Mouse (Mus musculus) brain, embryonic 14.5 days (tissue): ENCODE results near the gene Zfp988.
"Not testable (repeated sequence)": the region's sequence is repeated elsewhere in the genome, so short reads cannot be mapped to it uniquely, and the experiment has no call there.

Source experiments
- CTCF ChIP-seq: fragments of 200-500 bp; IDR thresholded peaks from 2 replicates; pipeline ENCODE4 v1.5.1; 2012; ENCODE audit warnings: inconsistent platforms, mild to moderate bottlenecking, moderate library complexity, borderline replicate concordance; ENCODE audit not compliant: insufficient read depth, insufficient read length; ENCODE audit errors: extremely low read depth
- POLR2A ChIP-seq: fragments of 200-500 bp; IDR thresholded peaks from 2 replicates; pipeline ENCODE4 v1.6.1; 2012; ENCODE audit warnings: mild to moderate bottlenecking, inconsistent platforms, borderline replicate concordance; ENCODE audit not compliant: poor library complexity, insufficient read depth, insufficient read length, severe bottlenecking; ENCODE audit errors: extremely low read depth

DNA sequence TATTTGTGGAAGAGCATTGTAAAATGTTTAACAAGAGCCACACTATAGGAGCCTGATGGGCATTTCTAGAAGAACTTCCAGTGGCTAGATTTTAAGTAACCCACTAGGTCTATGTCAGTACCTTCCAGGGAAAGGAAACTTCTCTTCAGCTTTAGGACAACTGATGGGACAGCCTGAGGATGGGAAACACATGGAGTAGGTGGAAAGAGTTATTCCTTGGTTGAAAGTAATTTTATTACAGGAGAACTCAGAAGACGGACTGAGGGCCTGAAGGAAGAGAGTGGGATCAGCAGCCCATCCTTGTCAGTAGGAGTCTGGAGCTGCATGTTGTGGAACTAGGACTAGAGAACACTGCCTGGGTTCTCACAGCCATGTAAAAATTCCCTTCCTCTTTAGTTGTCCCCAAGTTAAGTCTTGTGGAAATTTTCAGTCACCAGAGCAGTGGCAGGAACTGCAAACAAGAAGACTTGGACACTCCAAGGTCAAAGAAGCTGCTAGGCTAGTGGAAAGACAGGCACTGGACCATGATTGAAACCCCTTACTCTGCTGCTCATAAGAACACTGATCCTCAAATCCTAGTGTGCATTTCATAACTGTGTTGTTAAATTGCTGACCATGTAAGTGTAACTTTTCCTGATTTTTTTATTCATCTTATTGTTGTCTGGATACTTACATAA lies 30.4 kb downstream of the Zfp988 start:
- TF ChIP-seq CTCF, POLR2A: not testable (repeated sequence)
